Mouse (Mus musculus) v-Abl transformed pro-B cells (cell line): ENCODE data around the gene Rln3.

Experiments
- in situ Hi-C, 2 experiments: fragments of 400-800 bp; cut with MboI; formaldehyde crosslinking; loops; one replicate each; pipeline ENCODE4 v1.15.1; 2025; ENCODE audit not compliant: unreplicated experiment in 2 of 2

The Rln3 gene

GRCm38 (mm10) chr8:83998231-83999056 is 46.4 kb downstream of the Rln3 start:
- in situ Hi-C loops = no loop called here

DNA sequence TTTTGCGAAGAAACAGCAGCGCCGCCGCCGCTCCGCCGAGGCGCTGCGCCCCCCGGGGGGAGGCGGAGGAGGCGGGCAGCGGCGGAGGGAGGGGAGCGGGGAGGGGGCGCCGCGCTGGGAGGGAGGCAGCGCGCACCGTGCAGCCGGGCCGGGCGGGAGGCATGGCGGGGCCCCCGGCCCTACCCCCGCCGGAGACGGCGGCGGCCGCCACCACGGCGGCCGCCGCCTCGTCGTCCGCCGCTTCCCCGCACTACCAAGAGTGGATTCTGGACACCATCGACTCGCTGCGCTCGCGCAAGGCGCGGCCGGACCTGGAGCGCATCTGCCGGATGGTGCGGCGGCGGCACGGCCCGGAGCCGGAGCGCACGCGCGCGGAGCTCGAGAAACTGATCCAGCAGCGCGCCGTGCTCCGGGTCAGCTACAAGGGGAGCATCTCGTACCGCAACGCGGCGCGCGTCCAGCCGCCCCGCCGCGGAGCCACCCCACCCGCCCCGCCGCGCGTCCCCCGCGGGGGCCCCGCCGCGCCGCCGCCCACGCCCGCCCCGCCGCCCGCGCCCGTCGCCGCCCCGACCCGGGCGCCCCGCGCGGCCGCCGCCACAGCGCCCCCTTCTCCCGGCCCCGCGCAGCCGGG is 47.2 kb downstream of the Rln3 start, which contains the start of gene Samd1:
Gene Samd1 (plus strand): TSS at position 162 of the 631 bp plus-strand sequence.
- in situ Hi-C loops = no loop called here

GRCm38 (mm10) chr8:83996567-83997505 is 48.0 kb downstream of the Rln3 start:
- in situ Hi-C loops = no loop called here

DNA sequence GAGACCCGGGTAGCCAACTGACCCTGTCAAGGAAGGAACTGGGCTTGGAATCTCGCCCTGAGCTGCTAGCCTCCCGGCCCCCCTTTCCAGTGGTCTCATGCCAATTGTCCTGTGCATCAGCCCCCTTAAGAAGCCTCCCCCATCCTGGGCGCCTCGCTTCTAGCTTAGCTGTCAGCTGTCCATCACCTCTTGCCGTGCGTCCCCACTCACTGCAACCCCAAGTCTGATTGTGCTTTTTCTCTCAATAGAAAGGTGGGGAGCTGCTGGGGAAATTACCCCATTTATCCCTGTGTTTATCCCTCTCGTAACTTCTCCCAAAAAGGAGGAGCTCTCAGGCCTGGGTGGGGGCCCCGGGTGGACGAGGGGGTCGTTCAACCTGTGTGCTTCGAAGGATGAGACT is 48.8 kb downstream of the Rln3 start:
- in situ Hi-C loops = no loop called here

- in situ Hi-C loops = no loop called here
Measured at GRCm38 (mm10) chr8:83994030-83994429, 50.8 kb downstream of the Rln3 start.
